Mouse (Mus musculus): ENCODE data around the gene Zkscan7.
"Not testable (repeated sequence)": the region's sequence is repeated elsewhere in the genome, so short reads cannot be mapped to it uniquely, and the experiment has no call there.

Gene Zkscan7

GRCm38 (mm10) chr9:122885385-122885784 lies at the start of gene Zkscan7:
Zkscan7 (plus strand) TSS chr9:122885685.
- no peak for DNase-seq (ENCODE audit: low spot score in 2 of 2)

GRCm38 (mm10) chr9:122836126-122836525 lies 49.4 kb upstream of the Zkscan7 start:
- no peak for DNase-seq (ENCODE audit: low spot score in 2 of 2)

GRCm38 (mm10) chr9:122836790-122837189 lies 48.7 kb upstream of the Zkscan7 start:
- peak; percentile 66 to 68 for DNase-seq (ENCODE audit: low spot score in 2 of 2)

GRCm38 (mm10) chr9:122837216-122837615 lies 48.3 kb upstream of the Zkscan7 start:
- DNase-seq (ENCODE audit: low spot score in 2 of 2): no peak

DNA sequence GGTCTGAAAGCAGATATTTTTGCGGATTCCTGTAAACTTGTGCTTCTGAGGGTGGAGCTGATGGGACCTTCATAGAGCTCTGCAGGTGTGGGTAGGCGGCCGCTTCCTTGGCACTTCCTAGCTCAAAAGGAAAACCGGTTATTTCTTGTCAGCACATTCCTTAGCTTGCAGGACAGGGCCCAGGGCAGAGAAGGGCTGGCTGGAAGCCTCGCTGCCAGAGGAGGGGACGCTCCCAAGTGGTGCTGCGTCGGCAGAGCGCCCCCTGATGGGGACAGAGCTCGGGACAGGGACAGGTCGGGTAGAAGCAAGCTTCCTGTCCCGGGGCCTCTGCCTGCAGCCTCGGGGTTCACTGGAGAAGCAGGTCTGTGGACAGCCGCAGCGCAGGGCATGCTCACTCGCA lies 47.8 kb upstream of the Zkscan7 start:
- no peak for DNase-seq (ENCODE audit: low spot score in 2 of 2)

- no peak for DNase-seq (ENCODE audit: low spot score in 2 of 2)
Observed at GRCm38 (mm10) chr9:122843760-122844159, 41.7 kb upstream of the Zkscan7 start, which contains the start of gene Gm35549. Gm35549 (minus strand) TSS chr9:122844035.

GRCm38 (mm10) chr9:122845621-122846020 lies 39.9 kb upstream of the Zkscan7 start:
- no peak for DNase-seq (ENCODE audit: low spot score in 2 of 2)

DNA sequence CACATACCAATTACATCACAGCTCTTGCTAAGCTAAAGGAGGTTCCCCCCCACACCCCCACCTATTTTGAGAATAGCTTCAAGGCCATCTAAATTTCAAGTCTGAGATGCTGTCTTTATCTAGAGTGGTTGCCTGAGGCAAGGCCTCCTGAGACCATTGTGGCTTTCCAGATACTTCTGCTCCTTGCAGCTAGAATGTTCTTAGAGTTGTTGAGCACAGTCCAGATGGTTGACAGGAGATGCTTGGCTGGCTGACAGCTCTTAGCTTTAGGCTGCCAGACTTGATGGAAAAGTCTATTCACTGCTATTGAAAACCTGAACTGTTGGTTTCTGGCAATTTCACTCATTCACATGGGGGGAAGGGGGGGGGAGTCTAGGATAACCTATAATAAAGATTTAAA lies 39.3 kb upstream of the Zkscan7 start:
- DNase-seq (ENCODE audit: low spot score in 2 of 2): peak; percentile 29 to 75

GRCm38 (mm10) chr9:122847811-122848311 lies 37.6 kb upstream of the Zkscan7 start:
- not testable (repeated sequence) for DNase-seq (ENCODE audit: low spot score in 2 of 2)

GRCm38 (mm10) chr9:122854526-122854925 lies 31.0 kb upstream of the Zkscan7 start:
- DNase-seq (ENCODE audit: low spot score in 2 of 2): no peak

DNA sequence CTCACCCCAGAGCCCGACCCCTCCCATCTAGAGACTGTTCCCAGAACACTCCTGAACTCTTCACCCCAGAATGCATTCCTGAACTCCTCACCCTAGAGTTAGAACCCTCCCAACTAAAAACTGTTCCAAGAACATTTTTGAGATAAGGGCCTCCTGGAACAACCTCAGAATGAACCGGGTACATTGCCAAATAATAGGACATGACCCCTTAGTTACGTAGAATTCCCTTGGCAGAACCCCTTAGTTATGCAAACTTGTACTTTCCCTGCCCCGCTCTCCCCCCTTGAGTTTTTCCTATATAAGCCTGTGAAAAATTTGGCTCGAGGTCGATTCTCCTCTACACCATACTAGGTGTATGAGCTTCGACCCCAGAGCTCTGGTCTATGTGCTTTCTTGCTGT lies 30.3 kb upstream of the Zkscan7 start:
- DNase-seq (ENCODE audit: low spot score in 2 of 2): not testable (repeated sequence)

DNA sequence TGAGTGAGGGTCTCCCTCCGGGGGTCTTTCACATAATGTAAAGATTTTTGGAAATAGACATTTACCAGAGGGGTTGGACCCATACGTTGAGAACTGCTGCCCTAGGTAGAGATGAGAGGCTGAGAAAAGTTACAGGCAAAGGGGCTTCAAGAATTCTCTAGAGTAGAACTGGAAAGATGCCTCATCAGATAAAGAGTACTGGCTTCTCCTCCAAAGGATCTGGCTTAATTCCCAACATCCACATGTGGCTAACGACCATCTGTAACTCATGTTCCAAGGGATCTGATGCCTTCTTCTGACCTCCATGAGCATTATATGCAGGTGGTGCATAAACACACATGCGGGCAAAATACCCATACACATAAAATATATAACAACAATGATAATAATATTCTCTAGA lies 29.9 kb upstream of the Zkscan7 start:
- DNase-seq (ENCODE audit: low spot score in 2 of 2): no peak

DNA sequence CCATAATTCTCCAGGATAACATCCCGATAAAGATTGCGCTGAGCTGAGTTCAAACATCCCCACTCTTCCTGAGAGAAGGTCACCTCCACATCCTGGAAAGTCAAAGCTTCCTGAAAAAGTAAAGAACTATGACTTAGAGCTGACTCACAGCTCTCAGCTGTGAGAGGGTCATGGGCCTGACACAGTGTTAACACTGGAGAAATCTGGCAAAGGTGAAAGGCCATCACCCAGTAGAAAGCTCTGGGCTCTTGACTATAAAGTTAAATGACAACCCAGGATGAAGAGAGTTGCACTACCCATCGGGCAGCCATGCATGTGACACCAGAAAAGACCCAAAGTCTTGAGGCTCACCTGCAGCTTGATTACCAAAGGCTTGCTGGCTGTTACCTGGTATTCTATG lies 28.8 kb upstream of the Zkscan7 start:
- DNase-seq (ENCODE audit: low spot score in 2 of 2): no peak

DNA sequence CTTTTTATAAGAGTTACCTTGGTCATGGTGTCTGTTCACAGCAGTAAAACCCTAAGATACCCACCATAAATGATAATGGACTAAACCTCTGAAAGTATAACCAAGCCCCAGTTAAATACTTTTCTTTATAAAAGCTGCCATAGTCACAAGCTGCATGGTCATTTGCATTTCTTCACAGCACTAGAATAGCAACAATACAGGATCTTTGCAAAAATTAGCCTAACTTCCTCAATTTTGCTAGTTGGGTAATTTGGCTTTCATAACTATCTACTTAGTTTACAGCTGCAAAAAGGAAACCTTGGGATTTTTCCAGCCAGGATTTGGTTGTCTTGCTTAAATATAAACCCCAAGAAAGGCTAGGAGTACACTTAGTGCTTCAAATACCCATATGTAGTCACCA lies 24.7 kb upstream of the Zkscan7 start:
- no peak for DNase-seq (ENCODE audit: low spot score in 2 of 2)

DNA sequence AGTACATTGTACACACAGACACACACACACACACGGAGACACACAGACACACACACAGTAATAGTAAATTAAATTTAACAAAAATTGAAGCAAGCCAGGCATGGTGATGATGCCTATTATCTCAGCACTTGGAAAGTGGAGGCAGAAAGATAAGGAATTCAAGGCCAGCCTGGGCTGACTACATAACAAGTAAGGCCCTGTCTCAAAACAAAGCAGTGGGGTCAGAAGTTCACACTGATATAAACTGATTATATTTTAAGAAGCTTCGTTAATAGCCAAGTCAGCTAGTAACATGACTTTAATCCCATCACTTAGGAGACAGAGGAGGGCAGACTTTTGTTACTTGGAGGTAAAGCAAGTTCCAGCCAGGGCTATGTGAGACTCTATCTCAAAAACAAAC lies 21.8 kb upstream of the Zkscan7 start:
- DNase-seq (ENCODE audit: low spot score in 2 of 2): no peak

- no peak for DNase-seq (ENCODE audit: low spot score in 2 of 2)
Observed at GRCm38 (mm10) chr9:122864848-122865247, 20.6 kb upstream of the Zkscan7 start.

GRCm38 (mm10) chr9:122865697-122866166 lies 19.8 kb upstream of the Zkscan7 start, which contains the start of gene Zfp445:
Zfp445 (minus strand) TSS chr9:122866006.
- peak; percentile 74 to 81 for DNase-seq (ENCODE audit: low spot score in 2 of 2)

- no peak for DNase-seq (ENCODE audit: low spot score in 2 of 2)
Observed at GRCm38 (mm10) chr9:122866192-122866591, 19.3 kb upstream of the Zkscan7 start.

- no peak for DNase-seq (ENCODE audit: low spot score in 2 of 2)
Observed at GRCm38 (mm10) chr9:122872595-122872994, 12.9 kb upstream of the Zkscan7 start.

DNA sequence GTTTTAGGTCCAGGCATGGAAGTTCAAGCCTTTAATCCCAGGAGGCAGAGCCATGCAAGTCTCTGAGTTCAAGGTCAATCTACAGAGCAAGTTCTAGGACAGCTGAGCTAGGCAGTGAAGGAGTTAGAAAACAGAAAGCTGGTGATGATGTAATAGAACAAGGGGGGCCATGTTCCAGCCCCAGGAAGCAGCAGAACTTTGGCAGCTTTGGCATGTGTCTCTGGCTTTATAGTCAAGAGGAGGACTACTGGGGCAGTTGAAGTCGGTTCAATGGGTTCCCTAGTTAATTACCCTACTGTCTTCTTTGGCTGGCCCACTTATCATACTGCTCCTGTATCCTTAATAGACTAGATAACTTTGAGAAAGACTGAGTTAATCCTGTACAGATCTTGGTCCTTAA lies 10.8 kb upstream of the Zkscan7 start:
- no peak for DNase-seq (ENCODE audit: low spot score in 2 of 2)

DNA sequence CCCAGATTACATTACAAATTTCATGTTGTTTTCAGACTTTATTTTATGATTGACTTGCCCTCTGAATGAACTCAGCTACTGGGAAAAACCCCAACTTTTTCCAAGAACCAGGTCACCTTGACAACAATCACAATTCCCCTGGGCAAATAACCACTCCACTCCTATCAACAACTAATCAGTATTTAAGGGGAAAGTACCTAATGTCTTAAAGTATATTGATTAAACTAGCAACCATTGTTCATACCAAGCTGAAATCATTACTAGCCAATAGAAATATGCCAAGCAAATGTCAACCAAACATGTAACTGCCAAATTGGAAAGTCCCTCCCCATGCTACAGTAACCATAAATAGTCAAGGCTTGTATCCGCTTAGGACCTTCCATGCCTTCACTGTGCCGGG lies 10.3 kb upstream of the Zkscan7 start:
- no peak for DNase-seq (ENCODE audit: low spot score in 2 of 2)

GRCm38 (mm10) chr9:122886372-122887179 lies 1.1 kb downstream of the Zkscan7 start:
- DNase-seq (ENCODE audit: low spot score in 2 of 2): peak; percentile 46 to 70

DNA sequence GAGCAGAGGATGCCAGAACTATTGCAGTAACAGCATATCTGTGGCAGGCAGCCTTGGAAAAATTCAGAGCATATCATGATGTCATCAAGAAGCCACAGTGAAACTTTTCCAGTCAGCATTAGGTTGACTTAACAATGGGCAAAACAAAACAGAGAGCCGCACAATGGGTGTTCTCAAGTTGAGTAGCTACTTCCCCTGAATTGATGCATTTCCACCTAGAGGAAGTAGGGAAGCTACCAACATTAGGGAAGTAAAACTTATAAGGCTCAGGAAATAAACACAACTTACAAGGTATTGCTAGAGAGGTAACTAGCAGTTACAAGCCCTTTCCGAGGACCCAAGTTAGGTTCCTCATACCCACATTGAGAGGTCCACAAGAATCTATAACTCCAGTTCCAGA lies 15.6 kb downstream of the Zkscan7 start:
- no peak for DNase-seq (ENCODE audit: low spot score in 2 of 2)

All from frontal cortex, postnatal 36 days (tissue).